Mouse (Mus musculus) adrenal gland, adult 2 months (tissue): Measurements from ENCODE around the gene Kcnmb2. TPM values are rescaled to one million over a fixed set of nuclear protein-coding genes. Genes with fewer than 3 reads are reported as not detected.

Source experiments
- DNase-seq: peaks from one replicate; pipeline ENCODE4 v3.0.0; 2021
- long read RNA-seq: library from polyadenylated mRNA; stranded (forward); transcript quantifications from one replicate; pipeline ENCODE4 v2.0.0, GENCODE M21; 2021
- polyA plus RNA-seq: library from polyadenylated mRNA; depleted of rRNA; stranded (reverse); fragments of >200 nt; gene quantifications from 2 replicates; pipeline ENCODE4 v1.2.3, GENCODE M21; 2012; rRNA removed
- total RNA-seq, 2 experiments: library from RNA; stranded (reverse); gene quantifications; 2 replicates each; pipeline ENCODE4 v1.2.3; 2021

The Kcnmb2 gene
- total RNA-seq (1 to 10 TPM; 2.3 to 5.4 TPM), polyA plus RNA-seq (0.25 and 0.58 TPM in 2 replicates)
- long read RNA-seq, partial matches to known transcripts, result 1 of 1 reads
- long read RNA-seq, other reads (novel, unspliced or antisense), result 0 of 1 reads

GRCm38 (mm10) chr3:31902504-31903330, at the start of gene Kcnmb2:
Kcnmb2 (plus strand) TSS chr3:31902507.
- peak; percentile 5 for DNase-seq

- no peak for DNase-seq
Observed at GRCm38 (mm10) chr3:31863522-31863921, 38.8 kb upstream of the Kcnmb2 start.

- DNase-seq, result no peak
Observed at GRCm38 (mm10) chr3:31864070-31864469, 38.2 kb upstream of the Kcnmb2 start.

- no peak for DNase-seq
Observed at GRCm38 (mm10) chr3:31871461-31871860, 30.8 kb upstream of the Kcnmb2 start.

GRCm38 (mm10) chr3:31882621-31883131, 19.6 kb upstream of the Kcnmb2 start:
- DNase-seq, result no peak

GRCm38 (mm10) chr3:31892653-31893052, 9.7 kb upstream of the Kcnmb2 start:
- no peak for DNase-seq

- no peak for DNase-seq
Observed at GRCm38 (mm10) chr3:31903506-31903905, 1.2 kb downstream of the Kcnmb2 start.

- no peak for DNase-seq
Observed at GRCm38 (mm10) chr3:31904156-31904555, 1.8 kb downstream of the Kcnmb2 start.

GRCm38 (mm10) chr3:31911168-31911567, 8.9 kb downstream of the Kcnmb2 start:
- no peak for DNase-seq

GRCm38 (mm10) chr3:31911690-31912089, 9.4 kb downstream of the Kcnmb2 start:
- DNase-seq, result no peak

GRCm38 (mm10) chr3:31928544-31928943, 26.2 kb downstream of the Kcnmb2 start:
- no peak for DNase-seq

GRCm38 (mm10) chr3:31934704-31935103, 32.4 kb downstream of the Kcnmb2 start:
- no peak for DNase-seq

- DNase-seq, result peak; percentile 5
Observed at GRCm38 (mm10) chr3:31941478-31941877, 39.2 kb downstream of the Kcnmb2 start.

GRCm38 (mm10) chr3:31954213-31954612, 51.9 kb downstream of the Kcnmb2 start:
- DNase-seq, result no peak

GRCm38 (mm10) chr3:31955004-31955403, 52.7 kb downstream of the Kcnmb2 start:
- no peak for DNase-seq

- no peak for DNase-seq
Observed at GRCm38 (mm10) chr3:31959821-31960220, 57.5 kb downstream of the Kcnmb2 start.

- no peak for DNase-seq
Observed at GRCm38 (mm10) chr3:31961175-31961574, 58.9 kb downstream of the Kcnmb2 start.

GRCm38 (mm10) chr3:31963076-31963475, 60.8 kb downstream of the Kcnmb2 start:
- no peak for DNase-seq

- DNase-seq, result no peak
Observed at GRCm38 (mm10) chr3:31979661-31980060, 77.4 kb downstream of the Kcnmb2 start.

- no peak for DNase-seq
Observed at GRCm38 (mm10) chr3:31982444-31982843, 80.1 kb downstream of the Kcnmb2 start.

GRCm38 (mm10) chr3:31985103-31985502, 82.8 kb downstream of the Kcnmb2 start:
- no peak for DNase-seq

- DNase-seq, result no peak
Observed at GRCm38 (mm10) chr3:31991526-31992045, 89.3 kb downstream of the Kcnmb2 start.

- DNase-seq, result no peak
Observed at GRCm38 (mm10) chr3:32011566-32011965, 109.3 kb downstream of the Kcnmb2 start.
